Mouse (Mus musculus) embryo, embryonic 10.5 days (tissue): ENCODE measurements around the gene Mast1.
A peak's percentile ranks its signal among the peaks of the same experiment; 100 is the strongest.
"Not testable (repeated sequence)": the region's sequence is repeated elsewhere in the genome, so short reads cannot be mapped to it uniquely, and the experiment has no call there.

Source experiments
- DNase-seq: peaks from one replicate; pipeline ENCODE4 v3.0.0-alpha.2; 2015; ENCODE audit warnings: low spot score

The Mast1 gene

DNA sequence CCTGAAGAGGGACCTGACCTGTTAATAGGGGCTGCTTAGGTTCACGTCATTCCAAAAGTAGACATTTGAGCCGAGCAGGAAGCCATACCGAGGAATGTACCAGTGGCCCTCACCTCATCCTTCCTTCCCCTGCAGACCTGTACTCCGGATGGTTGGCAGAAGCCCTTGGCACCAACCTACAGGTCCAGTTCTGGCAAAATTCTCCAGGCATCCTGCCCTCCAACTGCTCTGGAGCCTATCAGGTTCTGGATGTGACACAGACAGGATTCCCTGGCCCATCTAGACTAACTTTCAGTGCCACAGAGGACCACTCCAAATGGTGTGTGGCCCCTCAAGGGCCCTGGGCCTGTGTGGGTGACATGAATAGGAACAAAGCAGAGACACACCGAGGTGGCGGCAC lies 26.6 kb downstream of the Mast1 start:
- DNase-seq, result no peak

DNA sequence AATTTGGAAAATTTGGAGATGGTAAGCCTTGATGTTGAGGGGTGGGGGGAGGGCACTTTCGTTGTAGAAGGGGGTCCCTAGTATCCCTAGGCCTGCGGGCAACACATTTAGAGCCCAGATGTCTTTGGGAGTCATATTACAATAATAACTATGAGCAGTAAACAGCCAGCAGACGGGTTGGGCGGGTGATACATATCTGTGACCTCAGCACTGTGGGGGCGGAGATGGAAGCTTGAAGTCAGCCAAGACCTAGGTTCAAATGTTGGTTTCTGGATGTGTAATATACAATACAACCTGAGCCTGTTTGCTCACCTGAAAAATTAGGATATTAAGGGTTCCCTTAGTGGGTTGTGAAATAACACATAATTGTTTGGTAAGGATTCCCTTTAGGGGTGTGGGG lies 27.2 kb downstream of the Mast1 start:
- no peak for DNase-seq

DNA sequence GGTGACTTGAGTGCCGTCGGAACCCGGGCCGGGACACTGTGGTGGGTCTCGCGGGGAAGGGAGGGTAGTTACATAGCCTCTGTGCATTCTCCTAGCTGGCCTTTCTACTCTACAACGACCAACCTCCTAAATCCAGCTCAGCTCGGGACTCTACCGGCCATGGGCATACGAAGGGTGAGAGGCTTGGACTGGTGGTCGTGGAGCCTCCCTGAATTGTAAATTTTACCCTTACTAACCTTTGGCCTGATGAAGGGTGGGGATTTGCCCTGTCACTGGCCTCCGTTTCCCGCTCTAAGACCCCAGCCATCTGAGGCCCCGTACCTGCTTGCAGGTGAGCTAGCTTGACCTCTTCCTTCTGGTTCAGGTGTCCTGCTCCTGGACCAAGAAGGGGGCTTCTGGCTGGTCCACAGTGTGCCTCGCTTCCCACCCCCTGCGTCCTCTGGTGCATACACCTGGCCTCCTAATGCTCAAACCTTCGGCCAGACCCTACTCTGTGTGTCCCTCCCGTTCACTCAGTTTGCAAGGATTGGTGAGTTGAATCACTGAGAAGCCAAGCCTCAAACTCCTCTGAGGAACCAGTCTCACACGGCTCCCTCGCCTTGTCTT lies 27.9 kb downstream of the Mast1 start:
- DNase-seq, result no peak

DNA sequence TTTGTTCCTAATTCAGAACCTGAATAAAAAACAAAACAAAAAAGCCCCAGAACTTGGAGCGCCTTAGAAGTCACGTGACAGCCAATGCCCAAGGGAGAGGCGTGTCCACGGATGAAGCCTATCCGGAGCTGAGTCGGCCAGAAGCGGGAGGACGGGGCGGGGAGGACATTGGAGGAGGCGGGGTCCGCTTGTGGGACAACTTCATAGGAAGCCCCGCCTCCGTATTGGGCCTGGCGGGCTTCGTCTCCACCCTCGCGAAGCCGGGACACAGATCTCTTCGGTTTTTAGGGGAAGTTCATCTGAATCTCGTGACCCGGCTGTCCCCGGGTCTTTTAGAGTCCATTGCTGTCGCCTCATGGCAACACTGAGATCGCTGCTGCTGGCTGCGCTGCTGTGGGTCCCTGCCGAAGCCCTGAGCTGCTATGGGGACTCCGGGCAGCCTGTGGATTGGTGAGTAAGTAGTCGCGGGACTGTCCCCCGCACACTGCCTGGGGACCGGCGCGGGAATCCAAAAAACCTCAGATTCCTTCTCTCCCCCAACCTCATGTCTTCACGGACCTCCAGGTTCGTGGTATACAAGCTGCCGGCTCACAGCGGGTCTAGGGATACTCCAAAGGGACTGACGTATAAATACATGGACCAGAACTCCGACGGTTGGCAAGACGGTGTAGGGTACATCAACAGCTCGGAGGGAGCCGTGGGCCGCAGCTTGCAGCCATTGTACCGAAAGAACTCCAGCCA lies 28.6 kb downstream of the Mast1 start, which contains the start of gene Dnase2a:
Dnase2a (plus strand) TSS at position 140 of the 741 bp plus-strand sequence.
- DNase-seq, result peak; percentile 99

DNA sequence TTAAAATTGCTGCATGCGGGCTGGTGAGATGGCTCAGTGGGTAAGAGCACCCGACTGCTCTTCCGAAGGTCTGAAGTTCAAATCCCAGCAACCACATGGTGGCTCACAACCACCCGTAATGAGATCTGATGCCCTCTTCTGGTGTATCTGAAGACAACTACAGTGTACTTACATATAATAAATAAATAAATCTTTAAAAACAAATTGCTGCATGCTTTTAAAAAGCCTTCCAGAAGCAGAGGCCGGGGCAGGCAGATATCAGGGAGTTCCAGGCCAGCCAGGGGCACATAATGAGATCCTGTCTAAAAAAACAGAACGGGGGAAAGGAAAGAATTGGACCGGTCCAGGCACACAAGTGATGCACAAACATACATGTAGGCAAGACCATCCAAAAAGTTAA lies 29.2 kb downstream of the Mast1 start:
- not testable (repeated sequence) for DNase-seq

DNA sequence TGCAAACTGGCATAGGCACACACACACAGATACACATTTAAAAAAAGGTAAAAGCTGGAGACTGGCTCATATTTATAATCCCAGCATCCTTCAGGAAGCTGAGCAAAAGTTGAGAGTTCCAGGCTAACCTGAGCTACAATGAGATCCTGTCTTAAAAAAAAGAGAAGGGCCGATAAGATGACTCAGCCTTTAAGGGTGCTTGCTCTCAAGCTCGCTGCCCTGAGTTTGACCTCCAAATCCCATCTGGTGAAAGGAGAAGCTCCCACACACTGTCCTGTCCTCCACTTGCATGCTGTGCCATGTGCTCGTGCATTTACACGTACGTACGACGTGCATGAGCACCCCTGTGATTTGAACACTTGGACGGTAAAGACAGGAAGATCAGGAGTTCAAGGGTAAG lies 29.7 kb downstream of the Mast1 start:
- DNase-seq, result no peak

DNA sequence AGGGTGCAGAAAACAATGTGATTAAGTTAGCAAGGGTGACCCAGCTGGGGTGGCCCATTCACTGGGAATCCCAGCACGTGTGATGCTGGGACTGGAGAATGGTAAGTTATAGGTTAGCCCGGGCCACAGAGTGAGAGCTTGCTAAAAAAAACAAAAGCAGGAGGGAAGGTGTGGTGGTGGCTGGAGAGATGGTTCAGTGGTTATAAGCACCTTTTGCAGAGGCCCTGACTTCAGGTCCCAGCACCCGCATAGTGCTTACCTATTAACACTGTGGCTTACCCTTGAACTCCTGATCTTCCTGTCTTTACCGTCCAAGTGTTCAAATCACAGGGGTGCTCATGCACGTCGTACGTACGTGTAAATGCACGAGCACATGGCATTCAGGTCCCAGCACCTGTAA lies 30.1 kb downstream of the Mast1 start:
- DNase-seq, result no peak

DNA sequence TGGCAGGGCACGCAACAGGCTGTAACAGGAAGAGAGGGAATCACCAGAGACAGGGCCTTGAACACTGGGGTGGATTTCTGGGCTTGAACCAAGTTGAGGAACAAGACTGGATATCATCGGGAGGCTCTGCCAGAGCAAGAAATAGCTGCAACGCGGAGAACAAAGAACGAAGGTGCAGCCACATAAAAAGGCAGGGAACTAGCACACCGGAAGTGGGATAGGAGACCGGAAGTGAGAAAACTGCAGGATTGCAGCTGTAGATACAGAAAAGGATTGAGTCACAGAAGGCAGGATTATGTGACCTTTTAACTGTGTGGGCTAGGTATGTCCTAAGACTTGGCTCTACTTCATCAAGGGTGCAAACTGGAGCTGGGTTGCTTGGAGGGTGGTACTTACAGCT lies 32.8 kb downstream of the Mast1 start:
- DNase-seq, result no peak

DNA sequence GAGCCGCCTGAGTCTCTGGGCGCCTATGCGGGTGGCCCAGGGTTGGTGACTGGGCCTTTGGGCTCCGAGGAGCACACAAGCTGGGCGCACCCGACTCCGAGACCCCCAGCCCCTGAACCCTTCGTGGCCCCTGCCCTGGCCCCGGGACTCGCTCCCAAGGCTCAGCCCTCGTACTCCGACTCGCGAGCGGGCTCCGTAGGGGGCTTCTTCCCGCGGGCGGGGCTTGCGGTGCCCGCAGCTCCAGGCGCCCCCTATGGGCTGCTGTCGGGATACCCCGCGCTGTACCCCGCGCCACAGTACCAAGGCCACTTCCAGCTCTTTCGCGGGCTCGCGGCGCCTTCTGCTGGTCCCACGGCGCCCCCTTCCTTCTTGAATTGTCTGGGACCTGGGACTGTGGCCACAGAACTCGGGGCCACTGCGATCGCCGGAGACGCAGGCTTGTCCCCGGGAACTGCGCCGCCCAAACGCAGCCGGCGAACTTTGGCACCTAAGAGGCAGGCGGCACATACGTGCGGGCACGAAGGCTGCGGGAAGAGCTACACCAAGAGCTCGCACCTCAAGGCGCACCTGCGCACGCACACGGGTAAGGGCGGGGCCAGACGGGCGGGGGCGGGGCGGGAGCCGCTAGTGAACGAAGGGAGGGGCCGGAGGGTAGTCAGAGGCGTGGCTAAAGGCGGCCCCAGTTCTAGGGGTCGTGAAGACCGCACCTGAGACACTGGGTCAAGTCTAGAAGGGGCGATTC lies 34.1 kb downstream of the Mast1 start:
- DNase-seq, result peak; percentile 89

DNA sequence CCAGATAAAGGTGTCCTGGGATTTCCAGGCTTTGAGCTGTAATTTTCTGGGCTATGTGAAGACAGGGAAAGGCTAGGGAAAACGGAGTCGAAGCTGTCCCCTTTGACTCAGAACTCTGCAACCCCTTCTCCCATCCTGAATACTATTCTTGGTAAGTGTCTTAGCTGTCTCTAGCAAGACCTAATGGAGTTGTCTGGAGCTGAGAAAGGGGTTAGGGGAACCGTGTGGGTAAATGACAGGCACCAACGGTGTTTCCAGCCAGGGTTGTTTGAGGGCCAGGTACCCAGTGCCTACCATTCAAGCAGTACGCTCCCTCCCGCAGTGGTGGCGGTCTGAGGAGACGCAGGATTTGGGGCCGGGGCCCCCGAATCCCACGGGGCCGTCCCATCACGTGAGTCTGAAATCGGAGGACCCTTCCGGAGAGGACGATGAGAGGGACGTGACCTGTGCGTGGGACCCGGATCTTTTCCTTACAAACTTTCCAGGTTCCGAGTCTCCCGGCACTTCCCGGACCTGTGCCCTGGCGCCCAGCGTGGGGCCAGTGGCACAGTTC lies 34.7 kb downstream of the Mast1 start:
- DNase-seq, result peak; percentile 44

DNA sequence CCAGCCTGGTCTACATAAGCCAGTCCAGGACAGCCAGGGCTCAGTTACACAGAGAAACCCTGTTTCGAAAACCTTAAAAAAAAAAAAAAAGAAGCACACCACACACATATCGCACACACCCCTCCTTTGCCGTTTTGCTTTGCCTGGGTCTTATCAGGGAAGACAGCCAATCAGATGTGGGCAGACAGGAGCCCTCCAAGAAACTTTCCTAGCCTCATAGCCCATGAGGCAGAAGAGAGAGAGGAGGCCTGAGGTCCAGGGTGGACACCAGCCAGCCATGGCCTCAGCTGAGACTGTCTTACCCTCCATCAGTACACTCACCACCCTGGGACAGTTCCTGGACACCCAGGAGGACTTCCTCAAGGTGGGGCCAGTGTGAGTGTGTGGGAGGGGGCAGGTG lies 35.4 kb downstream of the Mast1 start, which contains the start of gene Klf1:
Klf1 (plus strand) TSS at position 177 of the 400 bp plus-strand sequence.
- DNase-seq, result no peak

DNA sequence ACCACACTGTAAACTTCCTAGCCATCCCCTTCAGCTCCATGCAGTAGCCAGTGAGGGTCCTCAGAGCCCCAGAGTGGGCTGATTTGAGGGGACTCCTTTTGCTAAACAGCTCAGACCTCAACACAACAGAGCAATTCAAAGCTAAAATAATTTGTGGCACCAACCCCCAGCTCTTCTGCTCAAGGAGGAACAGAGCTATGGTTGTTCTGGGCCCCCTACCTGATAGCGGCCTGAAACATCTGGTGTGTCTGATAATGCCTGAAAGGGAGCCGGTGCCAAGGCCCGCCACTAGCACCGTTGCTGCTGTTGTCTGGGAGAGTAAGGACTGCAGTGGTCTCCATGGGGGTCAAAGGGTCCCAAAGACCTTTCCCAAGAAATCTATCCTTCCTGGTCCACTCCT lies 36.1 kb downstream of the Mast1 start:
- no peak for DNase-seq

DNA sequence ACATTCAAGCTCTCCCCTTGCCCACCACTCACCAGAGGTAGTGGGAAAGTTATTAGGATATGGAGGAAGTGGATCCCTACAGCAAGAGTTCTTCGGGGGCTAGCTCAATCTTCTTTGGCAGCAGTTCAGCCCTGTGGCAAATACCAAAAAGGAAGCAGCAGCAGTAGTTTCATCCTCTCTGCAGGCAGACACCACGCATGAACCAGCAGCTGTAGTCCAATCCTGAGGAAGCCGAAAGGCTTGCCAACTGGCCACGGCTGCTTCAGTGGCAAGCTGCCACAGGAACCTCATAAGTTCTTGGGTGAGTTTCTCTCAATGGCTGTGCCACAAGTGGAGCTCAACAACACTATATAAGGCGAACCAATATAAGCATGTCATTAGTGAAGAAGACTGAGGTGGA lies 41.2 kb downstream of the Mast1 start:
- DNase-seq, result no peak

DNA sequence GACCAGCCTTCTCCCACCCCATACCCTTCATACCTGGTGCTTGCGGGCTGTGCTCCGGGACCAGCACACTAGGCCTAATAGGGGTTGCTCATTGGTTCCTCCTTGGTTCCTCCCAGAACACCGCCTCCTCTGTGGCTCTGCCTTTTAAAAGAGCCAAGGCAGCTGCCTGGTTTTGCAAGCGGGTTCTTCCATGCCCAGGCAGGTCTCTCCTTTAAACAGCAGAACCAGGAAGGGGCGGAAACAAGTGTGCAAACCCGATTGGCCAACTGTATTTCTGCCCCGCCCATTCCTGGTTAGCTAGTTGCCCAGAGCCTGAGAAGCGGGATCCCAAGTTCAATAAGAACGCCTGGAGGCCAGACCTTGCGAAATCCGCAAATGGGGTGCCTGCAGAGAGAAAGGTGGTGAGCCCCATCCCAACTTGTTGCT lies 43.4 kb downstream of the Mast1 start, which contains the start of gene Gcdh:
Gcdh (minus strand) TSS at position 213 of the 426 bp plus-strand sequence.
- DNase-seq, result peak; percentile 98

DNA sequence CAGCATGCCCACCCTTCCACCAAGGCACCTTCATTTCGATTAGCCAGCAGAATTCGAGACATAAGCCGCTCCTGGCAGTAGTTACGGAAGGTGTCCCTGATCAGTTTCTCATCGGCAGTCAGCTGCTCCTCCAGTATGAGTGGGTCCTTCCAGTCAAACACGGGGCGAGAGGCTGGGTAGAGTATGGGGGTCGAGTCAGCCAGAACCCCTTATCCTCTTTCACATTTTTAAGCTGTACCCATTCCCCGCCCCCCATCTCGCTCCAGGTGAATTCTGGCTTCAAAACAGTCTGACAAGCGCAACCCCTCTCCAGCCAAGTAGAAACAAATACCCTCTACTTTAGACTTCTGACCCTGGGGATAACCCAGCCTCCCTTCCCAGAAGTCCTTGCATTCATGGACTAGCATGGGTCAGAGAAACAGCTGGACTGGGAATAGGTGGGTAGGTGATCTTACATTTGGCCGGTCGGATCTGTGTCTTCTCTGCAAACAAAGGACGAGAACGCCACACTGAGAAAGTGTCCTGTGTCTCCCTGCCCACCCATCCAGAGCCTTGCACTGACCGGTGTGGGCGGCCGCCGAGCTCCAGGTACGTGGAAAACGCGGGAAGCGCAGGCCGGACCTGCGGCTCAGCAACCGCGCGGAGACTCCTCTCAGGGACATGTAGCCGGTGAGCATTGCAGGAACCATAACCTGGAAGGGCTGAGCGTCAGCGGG lies 44.0 kb downstream of the Mast1 start:
- DNase-seq, result no peak

DNA sequence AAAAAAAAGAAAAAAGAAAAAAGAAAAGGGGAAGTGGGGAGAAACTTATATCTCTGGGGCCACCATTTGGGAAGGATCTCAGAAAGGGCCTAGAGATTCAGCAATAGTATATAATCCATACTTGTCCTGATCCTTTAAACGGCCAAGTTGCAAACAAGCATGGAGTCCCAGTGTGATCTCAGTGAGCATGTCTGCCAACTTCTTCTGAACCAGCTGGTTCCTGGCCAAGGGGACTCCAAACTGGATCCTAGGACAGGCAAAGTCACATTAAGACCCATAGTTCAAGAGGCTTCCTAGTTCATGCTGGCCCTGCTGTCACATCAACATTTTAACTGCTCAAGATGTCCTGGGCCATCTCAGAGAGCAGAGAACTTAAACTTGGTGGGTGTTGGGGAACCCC lies 48.0 kb downstream of the Mast1 start:
- DNase-seq, result no peak

DNA sequence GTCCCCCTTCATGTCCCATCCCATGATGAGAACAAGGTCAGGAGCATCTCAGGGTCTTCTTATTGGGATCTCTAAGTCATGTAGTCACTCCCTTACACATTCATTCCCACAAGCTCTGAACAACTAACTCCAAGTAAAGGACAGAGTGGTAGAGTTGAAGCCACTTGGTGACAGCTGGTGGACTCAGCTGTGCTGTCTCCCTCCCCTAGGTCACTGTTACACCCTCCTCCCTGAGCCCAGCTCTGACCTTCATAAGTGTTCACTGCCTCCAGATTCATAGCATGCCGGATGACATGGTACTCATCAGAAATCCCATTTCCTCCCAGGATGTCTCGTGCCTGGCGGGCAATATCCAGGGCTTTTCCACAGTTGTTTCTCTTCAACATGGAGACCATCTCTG lies 48.9 kb downstream of the Mast1 start:
- no peak for DNase-seq

DNA sequence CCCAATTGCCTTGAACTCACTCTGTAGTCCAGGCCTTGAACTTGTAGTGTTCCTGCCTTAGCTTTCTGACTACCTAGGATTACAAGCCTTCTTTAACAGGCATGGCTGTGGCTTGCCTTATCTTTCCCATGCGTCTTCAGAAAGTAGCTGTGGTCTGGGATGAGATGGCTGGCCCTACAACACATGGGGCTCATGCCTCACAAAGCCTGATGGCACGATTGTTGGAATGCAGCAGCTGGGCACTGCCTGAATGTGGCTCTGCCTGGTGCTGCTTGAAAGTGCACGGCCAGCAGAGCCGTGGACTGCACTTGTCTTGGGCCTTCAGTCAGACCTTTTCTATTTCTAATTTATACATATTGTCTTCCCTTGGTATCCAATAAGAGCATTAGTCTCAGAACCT lies 52.4 kb downstream of the Mast1 start:
- no peak for DNase-seq

DNA sequence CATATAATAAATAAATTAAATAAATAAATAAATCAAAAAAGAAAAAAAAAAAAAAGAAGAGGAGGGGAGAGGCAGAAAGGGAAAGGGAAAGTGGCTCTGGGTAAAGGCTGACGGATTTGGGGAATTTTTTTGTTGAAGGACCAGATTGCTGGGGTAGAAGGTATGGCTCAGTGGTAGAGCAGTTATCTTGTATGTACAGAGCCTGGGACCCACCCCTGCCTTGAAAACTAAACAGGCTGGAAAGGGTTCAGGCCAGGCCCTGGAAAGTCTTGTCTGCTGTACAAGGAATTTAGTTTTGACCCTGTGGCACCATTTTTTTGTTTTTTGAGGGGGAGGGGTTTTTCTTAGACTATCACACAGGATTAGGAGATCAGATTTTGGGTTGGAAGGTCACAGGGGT lies 58.2 kb downstream of the Mast1 start:
- DNase-seq, result no peak

DNA sequence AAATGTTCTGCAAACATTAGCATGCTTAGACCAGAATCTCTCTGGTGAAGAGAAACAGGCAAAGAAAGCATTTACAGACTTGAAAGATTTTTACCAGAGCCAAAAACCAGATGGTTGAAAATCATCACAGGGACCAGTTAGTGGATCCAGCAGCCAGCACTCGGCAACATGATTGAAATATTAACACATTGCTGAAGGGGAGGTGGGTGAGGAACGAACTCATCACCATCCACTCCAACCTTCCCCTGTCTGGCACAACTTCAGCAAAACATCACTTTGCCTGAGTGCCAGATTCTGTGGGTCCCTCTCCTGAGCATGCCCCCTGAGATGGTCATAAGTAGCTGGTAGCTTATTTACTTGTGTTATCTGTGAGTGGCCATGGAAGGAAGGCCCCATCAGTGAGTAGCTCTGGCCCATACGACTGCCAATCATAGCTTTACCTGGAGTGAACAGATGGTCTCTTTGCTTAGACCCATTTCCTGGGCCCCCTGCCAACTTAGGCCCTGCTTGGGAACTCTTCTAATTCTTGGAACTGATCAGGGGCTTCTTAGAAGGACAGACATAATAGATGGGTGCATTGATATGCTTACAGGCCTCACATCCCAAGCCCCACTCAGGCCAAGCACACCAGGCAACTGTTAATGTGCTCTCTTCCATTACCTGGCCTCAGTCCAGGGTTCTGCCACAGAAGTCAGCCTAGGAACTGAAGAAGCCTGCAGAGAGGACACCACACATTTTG lies 59.7 kb downstream of the Mast1 start:
- no peak for DNase-seq

DNA sequence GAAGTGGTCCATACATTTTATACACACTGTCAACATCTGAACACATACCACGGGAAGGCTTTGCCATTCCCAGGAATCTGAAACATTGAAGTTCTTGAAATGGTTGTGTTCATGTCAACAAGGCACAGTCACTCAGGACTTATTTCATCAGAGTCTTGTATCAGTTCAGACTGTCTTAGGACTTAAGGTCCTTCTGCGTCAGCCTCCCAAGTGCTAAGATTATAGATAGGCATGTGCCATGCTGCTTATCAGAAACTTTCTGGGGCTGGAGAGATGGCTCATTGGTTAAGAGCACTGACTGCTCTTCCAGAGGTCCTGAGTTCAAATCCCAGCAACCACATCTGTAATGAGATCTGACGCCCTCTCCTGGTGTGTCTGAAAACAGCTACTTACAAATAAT lies 62.8 kb downstream of the Mast1 start:
- DNase-seq, result no peak
